Mouse (Mus musculus) heart, embryonic 14.5 days (tissue): ENCODE measurements around the gene Tnfaip2. TPM values are rescaled to one million over a fixed set of nuclear protein-coding genes. Genes with fewer than 3 reads are reported as not detected.

Source experiments
- ATAC-seq: fragments of 200-750 bp; cut with Nextera tagmentation; 2 replicates; pipeline ENCODE4 v1.8.0; 2017; ENCODE audit warnings: low read depth, moderate TSS enrichment; ENCODE audit not compliant: insufficient number of reproducible peaks, insufficient read depth, low FRiP score
- H3K27ac ChIP-seq, 2 experiments: fragments of 200-500 bp in 1 of 2; fragments of 300-500 bp in 1 of 2; sonication (generic) in 1 of 2; replicated peaks in 1 of 2; 2 replicates each; pipeline ENCODE4 v1.5.1; 2012 to 2014; ENCODE audit warnings: low read depth in 2 of 2, low read length in 2 of 2, control low read depth in 1 of 2, mild to moderate bottlenecking in 1 of 2, mixed read lengths in 1 of 2; ENCODE audit not compliant: control insufficient read depth in 1 of 2, insufficient read depth in 1 of 2
- H3K27me3 ChIP-seq: fragments of 300-500 bp; sonication (generic); 2 replicates; pipeline ENCODE4 v1.6.1; 2014; ENCODE audit warnings: mild to moderate bottlenecking, low read length, control low read depth; ENCODE audit not compliant: control insufficient read depth, insufficient read depth
- H3K36me3 ChIP-seq: fragments of 300-500 bp; sonication (generic); 2 replicates; pipeline ENCODE4 v1.6.1; 2014; ENCODE audit warnings: mild to moderate bottlenecking, control low read depth, low read length, mixed read lengths; ENCODE audit not compliant: control insufficient read depth, insufficient read depth
- H3K4me1 ChIP-seq, 2 experiments: fragments of 200-500 bp in 1 of 2; fragments of 300-500 bp in 1 of 2; sonication (generic) in 1 of 2; 2 replicates each; pipeline ENCODE4 v1.6.1; 2012 to 2014; ENCODE audit warnings: low read length in 2 of 2, control low read depth in 1 of 2, mixed read lengths in 1 of 2; ENCODE audit not compliant: control insufficient read depth in 2 of 2, insufficient read depth in 2 of 2
- H3K4me2 ChIP-seq: fragments of 300-500 bp; sonication (generic); 2 replicates; pipeline ENCODE4 v1.6.1; 2014; ENCODE audit warnings: mild to moderate bottlenecking, low read length
- H3K4me3 ChIP-seq, 2 experiments: fragments of 200-500 bp in 1 of 2; fragments of 300-500 bp in 1 of 2; sonication (generic) in 1 of 2; 2 replicates each; pipeline ENCODE4 v1.5.1; 2012 to 2014; ENCODE audit warnings: low read length in 2 of 2, mild to moderate bottlenecking in 2 of 2, control low read depth in 1 of 2, low read depth in 1 of 2, moderate library complexity in 1 of 2; ENCODE audit not compliant: control insufficient read depth in 1 of 2, insufficient read depth in 1 of 2
- H3K9ac ChIP-seq: fragments of 300-500 bp; sonication (generic); 2 replicates; pipeline ENCODE4 v1.6.1; 2014; ENCODE audit warnings: mild to moderate bottlenecking, low read length
- H3K9me3 ChIP-seq: fragments of 300-500 bp; sonication (generic); 2 replicates; pipeline ENCODE4 v1.6.1; 2016; ENCODE audit warnings: low read length, control low read depth; ENCODE audit not compliant: control insufficient read depth
- WGBS: fragments of 180-500 bp; shearing (Covaris S2); extraction: QIAGEN DNeasy Blood & Tissue Kit; methylation state at CpG from one replicate; pipeline ENCODE4 v1.1.7; 2014; 5-methylcytosine and 5-hydroxymethylcytosine counted together
- polyA plus RNA-seq: library from polyadenylated mRNA; unstranded; fragments of >200 nt; fragmentation: Nextera tagmentation; extraction: Ambion mirVana; gene quantifications from 2 replicates; pipeline ENCODE4 v1.2.1, GENCODE M21; 2014

Gene Tnfaip2
- polyA plus RNA-seq, 1 experiment from 2014 or later: 5.5 TPM

DNA sequence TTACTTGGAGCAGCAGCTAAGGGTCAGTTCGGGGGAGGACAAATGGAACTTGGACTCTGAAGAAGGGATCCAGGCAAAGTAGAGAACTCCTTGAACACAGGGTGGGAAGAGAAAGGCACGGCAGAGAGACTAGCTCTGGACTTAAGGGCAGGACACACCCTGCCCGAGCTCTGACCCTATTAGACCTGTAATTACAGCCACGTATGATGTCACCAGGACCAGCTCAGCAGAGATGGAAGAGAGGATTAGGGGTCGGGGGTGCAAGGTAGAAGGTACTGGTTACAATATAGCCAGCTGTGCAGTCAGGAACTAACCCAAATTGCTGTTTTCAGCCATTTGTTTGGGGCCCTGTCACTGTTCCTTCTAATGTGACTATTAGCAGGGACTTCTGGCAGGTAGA, 19.4 kb upstream of the Tnfaip2 start:
- Histone ChIP-seq H3K27ac (no peak overlapping the region), H3K27me3 (peaks cover 49% of the 10 kb centered on the region), H3K4me3 (no peak overlapping the region), H3K4me1 (peaks cover 18 to 24% of the 10 kb centered on the region in 2 experiments), H3K9me3 (no peaks in the 10 kb centered on the region), H3K4me2 (peak overlapping the region; percentile 50; the same call in 1 of the 2 replicates), H3K9ac (no peak overlapping the region), H3K36me3 (no peaks in the 10 kb centered on the region)
- WGBS: 67% methylated on average over 5 of the region's 5 CpGs
- ATAC-seq: no peak

DNA sequence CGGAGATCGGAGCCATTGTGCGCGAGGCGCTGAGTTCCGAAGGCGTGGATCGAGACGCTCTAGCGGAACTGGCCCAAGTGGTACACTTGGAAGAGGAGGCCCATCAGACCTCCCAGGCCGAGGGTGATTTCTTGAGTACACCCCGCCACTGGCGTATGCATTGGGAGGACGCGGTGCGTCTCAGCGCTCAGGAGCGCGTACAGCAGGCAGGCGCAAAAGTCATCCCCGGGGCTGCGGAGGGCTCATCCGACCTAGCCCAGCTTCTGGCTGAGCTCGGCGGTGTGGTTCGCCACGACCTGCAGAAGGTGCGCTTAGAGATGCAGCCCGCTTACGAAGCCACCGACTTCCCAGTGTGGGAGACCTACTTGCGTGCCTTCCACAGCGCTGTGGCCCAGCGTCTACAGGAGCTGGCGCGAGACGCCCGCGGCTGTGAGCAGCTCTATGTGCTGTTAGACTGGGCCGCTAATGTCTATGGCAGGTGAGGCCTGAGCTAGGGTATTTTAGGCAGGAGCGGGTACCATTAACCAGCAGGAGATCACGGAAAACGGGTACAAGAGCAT, 18.6 kb upstream of the Tnfaip2 start:
- Histone ChIP-seq H3K4me3 (peak overlapping the region; percentile 4 to 16; a peak in 3 of 4 replicates), H3K27me3 (peaks cover 57% of the 10 kb centered on the region), H3K4me2 (peak overlapping the region; percentile 50), H3K4me1 (peaks cover 22 to 32% of the 10 kb centered on the region in 2 experiments), H3K9ac (no peak overlapping the region), H3K36me3 (no peaks in the 10 kb centered on the region), H3K9me3 (no peaks in the 10 kb centered on the region), H3K27ac (no peak overlapping the region)
- ATAC-seq: no peak
- 14% methylated on average over 43 of the region's 43 CpGs for WGBS

DNA sequence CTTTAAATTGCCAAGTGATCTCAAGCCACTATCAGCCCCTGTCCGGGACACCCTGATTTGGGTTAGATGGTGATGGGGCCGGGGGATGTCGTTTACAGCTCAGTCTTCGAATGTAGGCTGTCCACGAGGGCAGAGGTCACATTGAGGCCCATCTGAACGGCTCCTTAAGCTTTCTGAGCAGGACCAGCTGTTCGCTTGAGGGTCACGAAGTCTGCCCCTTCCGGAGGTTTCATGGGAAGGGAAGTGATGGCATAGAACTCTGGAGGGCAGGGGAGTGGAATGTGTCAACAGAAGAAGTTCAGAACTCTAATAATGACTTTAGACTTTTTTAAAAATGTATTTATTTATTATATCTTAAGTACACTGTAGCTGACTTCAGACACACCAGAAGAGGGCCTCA, 17.7 kb upstream of the Tnfaip2 start:
- no peak overlapping the region for H3K9ac ChIP-seq
- H3K36me3 ChIP-seq: no peaks in the 10 kb centered on the region
- no peak overlapping the region for H3K4me2 ChIP-seq
- no peaks in the 10 kb centered on the region for H3K9me3 ChIP-seq
- peaks cover 60% of the 10 kb centered on the region for H3K27me3 ChIP-seq
- no peak overlapping the region for H3K4me3 ChIP-seq
- no peak overlapping the region for H3K27ac ChIP-seq
- H3K4me1 ChIP-seq: peaks cover 30 to 41% of the 10 kb centered on the region in 2 experiments
- WGBS: 45% methylated on average over 9 of the region's 9 CpGs
- ATAC-seq: no peak

DNA sequence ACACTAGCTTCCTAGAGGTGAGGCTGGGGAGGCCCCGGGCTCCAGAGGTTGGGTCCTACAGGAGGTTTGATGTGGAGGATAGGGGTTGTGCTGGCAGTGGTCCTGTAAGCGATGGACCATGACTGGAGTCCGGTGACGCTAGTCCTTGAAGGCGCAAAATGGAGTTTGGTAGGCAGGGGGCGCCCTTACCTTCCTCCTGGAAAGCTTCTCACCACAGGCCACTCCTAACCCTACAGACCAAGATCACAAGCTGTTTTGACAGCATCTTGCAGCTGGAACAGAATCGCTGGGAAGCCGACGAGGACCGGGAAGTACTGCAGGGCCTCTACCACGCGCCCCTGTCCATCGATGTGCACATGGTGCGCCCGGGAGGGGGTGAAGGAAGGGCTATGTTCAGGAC, 17.0 kb upstream of the Tnfaip2 start:
- H3K27ac ChIP-seq: no peak overlapping the region
- no peak overlapping the region for H3K9ac ChIP-seq
- no peak for ATAC-seq
- H3K36me3 ChIP-seq: no peaks in the 10 kb centered on the region
- H3K4me3 ChIP-seq: no peak overlapping the region
- H3K4me2 ChIP-seq: no peak overlapping the region
- WGBS: 5% methylated on average over 15 of the region's 15 CpGs
- H3K4me1 ChIP-seq: peaks cover 37 to 47% of the 10 kb centered on the region in 2 experiments
- H3K27me3 ChIP-seq: peaks cover 66% of the 10 kb centered on the region
- no peaks in the 10 kb centered on the region for H3K9me3 ChIP-seq

DNA sequence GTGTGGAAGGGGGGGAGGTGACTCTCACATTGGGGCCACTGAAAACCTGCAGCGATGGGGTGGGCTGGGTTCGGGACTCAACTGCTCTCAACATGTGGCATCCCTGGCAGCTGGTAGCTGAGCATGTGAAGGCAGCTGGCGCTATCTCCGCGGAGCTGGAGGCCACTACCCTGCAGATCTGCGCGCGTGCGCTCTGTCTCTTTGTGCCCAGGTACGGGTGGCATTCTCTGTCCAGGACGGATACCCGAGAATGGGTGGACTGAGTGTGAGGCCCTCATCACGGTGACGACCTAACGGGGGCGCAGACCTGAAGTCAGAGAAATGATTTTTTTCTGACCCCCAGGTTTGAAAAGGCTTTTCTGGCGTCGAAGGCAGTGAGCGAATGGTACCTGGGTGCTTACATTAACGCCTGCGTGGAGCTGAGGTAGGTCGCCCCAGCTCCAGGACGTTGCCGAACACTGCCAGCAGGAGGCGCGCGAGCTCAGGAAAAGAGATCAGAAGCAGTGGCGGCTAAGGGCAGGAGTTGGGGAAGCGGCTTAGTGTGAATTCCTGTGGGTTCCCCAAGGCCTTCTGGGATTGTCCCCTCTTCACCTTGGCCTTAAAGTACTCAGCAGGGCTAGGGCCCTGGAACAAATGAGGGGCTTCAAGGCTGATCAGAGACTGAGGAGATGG, 16.3 kb upstream of the Tnfaip2 start:
- H3K27me3 ChIP-seq: peaks cover 70% of the 10 kb centered on the region
- H3K27ac ChIP-seq: no peak overlapping the region
- no peak overlapping the region for H3K4me3 ChIP-seq
- ATAC-seq: peak; percentile 13; the same call in 1 of the 2 replicates
- H3K4me2 ChIP-seq: no peak overlapping the region
- no peaks in the 10 kb centered on the region for H3K36me3 ChIP-seq
- no peaks in the 10 kb centered on the region for H3K9me3 ChIP-seq
- peaks cover 38 to 47% of the 10 kb centered on the region in 2 experiments for H3K4me1 ChIP-seq
- no peak overlapping the region for H3K9ac ChIP-seq
- WGBS: 15% methylated on average over 29 of the region's 29 CpGs

DNA sequence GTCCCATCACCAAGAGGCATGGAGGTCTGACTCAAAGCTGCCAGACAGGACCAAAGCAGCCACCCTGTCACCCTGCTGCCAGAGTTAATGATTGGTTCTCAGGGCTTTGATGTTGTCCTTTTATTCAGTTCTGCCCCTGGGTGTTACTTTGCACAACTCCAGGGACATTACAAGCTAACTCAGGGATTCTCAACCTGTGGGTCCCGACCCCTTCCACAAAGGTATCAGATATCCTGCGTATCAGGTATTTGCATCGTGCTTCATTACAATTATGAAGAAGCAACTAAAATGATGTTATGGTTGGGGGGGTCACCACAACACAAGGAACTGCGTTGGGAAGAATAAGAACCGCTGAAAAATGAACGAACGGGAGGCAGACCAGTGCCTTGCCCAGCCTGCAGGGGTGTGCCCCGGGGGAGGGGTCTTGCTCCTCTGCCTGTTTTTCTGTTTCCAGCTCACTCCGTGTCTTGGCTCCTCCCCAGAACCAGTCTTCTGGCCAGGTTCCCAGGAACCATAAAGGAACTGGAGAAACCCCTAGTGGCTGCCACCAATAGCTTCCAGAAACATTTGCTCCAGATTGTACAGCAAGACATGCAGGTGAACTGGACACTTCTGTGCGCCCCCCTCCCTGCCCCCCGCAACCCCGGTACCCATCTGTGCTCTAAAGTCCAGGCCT, 14.7 kb upstream of the Tnfaip2 start:
- Histone ChIP-seq H3K9me3 (no peaks in the 10 kb centered on the region), H3K4me1 (peaks cover 33 to 47% of the 10 kb centered on the region in 2 experiments), H3K36me3 (no peaks in the 10 kb centered on the region), H3K27me3 (peaks cover 76% of the 10 kb centered on the region), H3K4me3 (no peak overlapping the region), H3K27ac (no peak overlapping the region), H3K4me2 (no peak overlapping the region), H3K9ac (no peak overlapping the region)
- no peak for ATAC-seq
- WGBS: 54% methylated on average over 12 of the region's 12 CpGs

DNA sequence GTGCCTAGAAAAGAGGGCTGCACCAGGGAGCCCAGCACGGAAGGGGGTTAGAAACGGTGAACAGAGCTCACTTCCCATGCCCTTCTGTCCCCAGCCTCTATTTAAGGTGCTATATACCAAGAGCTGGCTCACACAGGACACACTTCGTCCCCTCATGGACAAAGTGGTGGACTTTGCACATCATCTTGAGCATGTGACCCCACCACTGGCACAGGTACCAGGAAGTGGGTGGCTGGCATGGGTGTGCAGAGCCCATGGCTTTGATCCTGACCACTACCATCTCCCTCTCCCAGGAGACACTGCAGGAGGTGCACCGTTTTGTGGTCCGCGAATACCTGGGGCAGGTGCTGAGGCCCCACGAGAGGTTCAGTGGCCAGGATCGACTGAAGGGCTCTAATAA, 13.9 kb upstream of the Tnfaip2 start:
- H3K9me3 ChIP-seq: no peaks in the 10 kb centered on the region
- no peak overlapping the region for H3K27ac ChIP-seq
- 0 out of 2 replicates have a peak overlapping the region, but pooled peaks have one; percentile 72 for H3K9ac ChIP-seq
- 27% methylated on average over 8 of the region's 8 CpGs for WGBS
- peaks cover 74% of the 10 kb centered on the region for H3K27me3 ChIP-seq
- no peaks in the 10 kb centered on the region for H3K36me3 ChIP-seq
- ATAC-seq: no peak
- H3K4me1 ChIP-seq: peaks cover 33 to 50% of the 10 kb centered on the region in 2 experiments
- H3K4me2 ChIP-seq: peak overlapping the region; percentile 83
- H3K4me3 ChIP-seq: no peak overlapping the region
